Mouse (Mus musculus): ENCODE data around the gene Lst1. TPM values are rescaled to one million over a fixed set of nuclear protein-coding genes. Genes with fewer than 3 reads are reported as not detected.
A peak's percentile ranks its signal among the peaks of the same experiment; 100 is the strongest.

Gene Lst1
- total and polyA plus RNA-seq, 3 experiments, result 7.1 to 391 (median 81.9) TPM

DNA sequence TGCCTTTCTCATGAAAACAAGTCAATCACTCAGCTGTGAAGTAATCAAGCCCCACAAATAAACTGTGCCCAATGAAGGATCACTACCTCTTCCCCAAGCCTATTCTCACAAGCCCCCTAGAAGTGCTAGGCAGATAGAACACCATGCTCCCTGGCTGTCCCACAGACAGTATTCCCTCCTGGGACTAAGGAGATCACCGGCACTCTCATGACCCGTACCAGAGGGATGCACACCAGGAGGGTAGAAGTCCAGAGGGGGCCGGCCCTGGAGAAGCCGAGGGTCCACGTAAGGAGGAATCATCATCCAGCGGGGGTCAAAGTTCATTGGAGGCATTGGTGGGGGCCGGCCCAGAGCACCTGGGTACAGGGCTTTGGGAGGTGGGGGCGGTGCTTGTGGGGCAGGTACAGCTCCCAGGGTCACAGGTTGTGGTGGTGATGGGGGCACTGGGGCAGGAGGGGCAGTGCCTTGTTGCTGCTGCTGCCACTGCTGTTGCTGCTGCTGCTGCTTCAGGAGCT lies 30.5 kb downstream of the Lst1 start:
- H3K9me3 ChIP-seq (replicated peaks), result no peaks in the 10 kb centered on the region
- no peak overlapping the region for H3K4me3 ChIP-seq (ENCODE audit: low read depth, low read length)
- DNase-seq (ENCODE audit: low spot score), result no peak
- no peaks in the 10 kb centered on the region for H3K27me3 ChIP-seq (ENCODE audit: insufficient read depth, low read length)
- ATAC-seq (ENCODE audit: extremely low read depth, insufficient number of reproducible peaks, low FRiP score, poor library complexity, severe bottlenecking), result no peak
- peaks cover 100% of the 10 kb centered on the region for H3K36me3 ChIP-seq (replicated peaks)
- TF ChIP-seq GATA1 (IDR thresholded peaks at IDR 0.05; ENCODE audit: borderline replicate concordance, low read length) (no peak), TAL1 (conservative IDR thresholded peaks at IDR 0.05; ENCODE audit: low read depth, low read length) (no peak), POLR2AphosphoS5 (IDR thresholded peaks at IDR 0.05; ENCODE audit: insufficient replicate concordance, low read depth, low read length) (no peak), GATA2 (IDR thresholded peaks at IDR 0.05; ENCODE audit: borderline replicate concordance, low read depth, low read length) (no peak), CTCF (IDR thresholded peaks at IDR 0.05; ENCODE audit: low read depth, low read length) (no peak)
- peaks cover 75% of the 10 kb centered on the region for H3K4me1 ChIP-seq (ENCODE audit: insufficient read depth, low read depth, low read length)

DNA sequence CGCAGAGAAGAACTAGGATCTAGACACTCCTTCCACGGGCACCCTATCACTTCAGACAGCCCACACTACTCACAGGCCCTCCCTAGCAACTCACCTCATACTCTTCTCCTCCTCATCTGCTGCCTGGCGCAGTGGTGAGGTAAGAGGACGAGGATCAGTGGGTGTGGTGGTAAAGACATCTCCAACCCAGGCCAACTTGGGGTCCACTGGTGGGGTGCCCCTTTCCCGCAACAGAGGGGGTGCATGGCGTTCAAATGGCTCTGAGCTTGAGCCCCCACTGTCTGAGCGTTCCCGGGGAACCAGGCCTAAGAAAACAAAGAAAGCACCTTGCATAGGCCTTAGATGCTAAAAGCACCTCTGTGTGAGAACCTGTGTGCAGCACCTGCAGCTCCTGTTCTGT lies 31.0 kb downstream of the Lst1 start:
- DNase-seq (ENCODE audit: low spot score) (no peak), ATAC-seq (ENCODE audit: extremely low read depth, insufficient number of reproducible peaks, low FRiP score, poor library complexity, severe bottlenecking) (no peak)
- TF ChIP-seq TAL1 (conservative IDR thresholded peaks at IDR 0.05; ENCODE audit: low read depth, low read length), result no peak
- no peak for TF ChIP-seq POLR2AphosphoS5 (IDR thresholded peaks at IDR 0.05; ENCODE audit: insufficient replicate concordance, low read depth, low read length)
- no peak for TF ChIP-seq GATA2 (IDR thresholded peaks at IDR 0.05; ENCODE audit: borderline replicate concordance, low read depth, low read length)
- TF ChIP-seq GATA1 (IDR thresholded peaks at IDR 0.05; ENCODE audit: borderline replicate concordance, low read length), result no peak
- no peak for TF ChIP-seq CTCF (IDR thresholded peaks at IDR 0.05; ENCODE audit: low read depth, low read length)
- Histone ChIP-seq H3K27me3 (ENCODE audit: insufficient read depth, low read length) (no peaks in the 10 kb centered on the region), H3K36me3 (replicated peaks) (peaks cover 100% of the 10 kb centered on the region), H3K4me1 (ENCODE audit: insufficient read depth, low read depth, low read length) (peaks cover 70% of the 10 kb centered on the region), H3K4me3 (ENCODE audit: low read depth, low read length) (no peak overlapping the region), H3K9me3 (replicated peaks) (no peaks in the 10 kb centered on the region)

DNA sequence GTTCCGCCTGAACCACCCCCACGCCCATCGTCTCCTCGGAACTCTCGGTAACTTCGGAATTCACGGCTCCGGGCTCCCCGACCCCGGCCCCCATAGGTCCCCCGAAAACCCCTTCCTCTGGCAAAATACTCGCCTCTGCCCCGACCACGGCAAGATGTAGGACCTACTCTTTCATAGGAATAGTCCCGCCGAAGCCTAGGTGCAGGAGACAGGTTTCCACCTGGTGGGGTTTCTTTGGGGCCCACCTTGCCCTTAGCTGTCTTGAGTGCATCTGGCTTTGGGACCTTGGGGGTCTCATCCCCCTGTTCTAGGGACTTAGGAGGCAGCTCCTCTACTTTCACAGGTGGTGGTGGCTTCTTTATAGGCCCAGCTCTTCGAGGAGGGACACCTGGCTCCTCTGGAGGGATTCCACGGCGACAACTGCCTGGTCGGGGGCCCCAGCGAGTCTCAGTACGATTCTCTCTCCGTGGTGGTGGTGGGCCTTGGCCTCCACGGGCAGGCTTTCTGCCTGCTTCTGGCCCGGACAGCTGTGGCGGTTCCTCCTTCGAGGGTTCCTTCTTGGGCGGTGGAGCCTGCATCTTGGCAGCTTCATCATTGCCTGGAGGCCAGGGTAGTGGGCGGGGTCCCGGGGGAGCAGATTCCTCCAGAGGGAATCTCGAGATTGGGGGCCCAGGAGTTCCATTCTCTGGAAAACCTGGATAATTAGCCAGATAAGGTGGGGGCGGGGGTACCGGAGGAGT lies 31.6 kb downstream of the Lst1 start:
- Histone ChIP-seq H3K4me1 (ENCODE audit: insufficient read depth, low read depth, low read length) (peaks cover 66% of the 10 kb centered on the region), H3K9me3 (replicated peaks) (no peaks in the 10 kb centered on the region), H3K27me3 (ENCODE audit: insufficient read depth, low read length) (no peaks in the 10 kb centered on the region), H3K4me3 (ENCODE audit: low read depth, low read length) (no peak overlapping the region; the same call in 1 of the 2 replicates), H3K36me3 (replicated peaks) (peaks cover 99% of the 10 kb centered on the region)
- no peak for ATAC-seq (ENCODE audit: extremely low read depth, insufficient number of reproducible peaks, low FRiP score, poor library complexity, severe bottlenecking)
- no peak for DNase-seq (ENCODE audit: low spot score)
- TF ChIP-seq POLR2AphosphoS5 (IDR thresholded peaks at IDR 0.05; ENCODE audit: insufficient replicate concordance, low read depth, low read length) (no peak), TAL1 (conservative IDR thresholded peaks at IDR 0.05; ENCODE audit: low read depth, low read length) (no peak), GATA2 (IDR thresholded peaks at IDR 0.05; ENCODE audit: borderline replicate concordance, low read depth, low read length) (no peak), GATA1 (IDR thresholded peaks at IDR 0.05; ENCODE audit: borderline replicate concordance, low read length) (no peak)

DNA sequence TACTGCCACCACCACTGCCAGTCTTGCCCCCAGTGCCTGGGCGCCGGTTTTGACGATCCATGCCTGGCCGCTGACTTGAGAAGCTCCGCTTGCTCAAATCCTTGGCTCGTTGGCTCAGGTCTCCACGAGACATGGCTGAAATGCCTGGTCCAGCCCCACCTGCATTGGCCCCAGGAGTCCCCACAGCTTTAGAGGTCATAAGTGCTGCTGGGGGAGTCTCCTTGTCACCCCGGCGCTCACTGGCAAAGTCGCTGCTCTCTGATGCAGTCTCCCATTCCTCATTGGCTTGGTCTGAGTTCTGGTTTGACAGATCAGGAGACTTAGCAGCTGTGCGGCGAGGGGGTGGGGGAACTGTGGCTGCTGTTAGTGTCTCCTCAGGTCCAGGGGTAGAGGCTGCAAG lies 32.8 kb downstream of the Lst1 start:
- DNase-seq (ENCODE audit: low spot score), result no peak
- Histone ChIP-seq H3K27me3 (ENCODE audit: insufficient read depth, low read length) (no peaks in the 10 kb centered on the region), H3K4me3 (ENCODE audit: low read depth, low read length) (0 out of 2 replicates have a peak overlapping the region, but pooled peaks have one; percentile 13), H3K36me3 (replicated peaks) (peaks cover 98% of the 10 kb centered on the region), H3K4me1 (ENCODE audit: insufficient read depth, low read depth, low read length) (peaks cover 55% of the 10 kb centered on the region), H3K9me3 (replicated peaks) (no peaks in the 10 kb centered on the region)
- ATAC-seq (ENCODE audit: extremely low read depth, insufficient number of reproducible peaks, low FRiP score, poor library complexity, severe bottlenecking), result no peak
- no peak for TF ChIP-seq GATA2 (IDR thresholded peaks at IDR 0.05; ENCODE audit: borderline replicate concordance, low read depth, low read length)
- no peak for TF ChIP-seq TAL1 (conservative IDR thresholded peaks at IDR 0.05; ENCODE audit: low read depth, low read length)
- no peak for TF ChIP-seq GATA1 (IDR thresholded peaks at IDR 0.05; ENCODE audit: borderline replicate concordance, low read length)
- TF ChIP-seq CTCF (IDR thresholded peaks at IDR 0.05; ENCODE audit: low read depth, low read length), result no peak
- TF ChIP-seq POLR2AphosphoS5 (IDR thresholded peaks at IDR 0.05; ENCODE audit: insufficient replicate concordance, low read depth, low read length), result no peak

- TF ChIP-seq CTCF (IDR thresholded peaks at IDR 0.05; ENCODE audit: low read depth, low read length), result no peak
- TF ChIP-seq POLR2AphosphoS5 (IDR thresholded peaks at IDR 0.05; ENCODE audit: insufficient replicate concordance, low read depth, low read length), result no peak
- no peak for TF ChIP-seq TAL1 (conservative IDR thresholded peaks at IDR 0.05; ENCODE audit: low read depth, low read length)
- TF ChIP-seq GATA1 (IDR thresholded peaks at IDR 0.05; ENCODE audit: borderline replicate concordance, low read length), result no peak
- no peak for TF ChIP-seq GATA2 (IDR thresholded peaks at IDR 0.05; ENCODE audit: borderline replicate concordance, low read depth, low read length)
- ATAC-seq (ENCODE audit: extremely low read depth, insufficient number of reproducible peaks, low FRiP score, poor library complexity, severe bottlenecking) (no peak), DNase-seq (ENCODE audit: low spot score) (no peak)
- Histone ChIP-seq H3K36me3 (replicated peaks) (peaks cover 98% of the 10 kb centered on the region), H3K9me3 (replicated peaks) (no peaks in the 10 kb centered on the region), H3K4me1 (ENCODE audit: insufficient read depth, low read depth, low read length) (peaks cover 52% of the 10 kb centered on the region), H3K4me3 (ENCODE audit: low read depth, low read length) (no peak overlapping the region), H3K27me3 (ENCODE audit: insufficient read depth, low read length) (no peaks in the 10 kb centered on the region)
Observed at GRCm38 (mm10) chr17:35154616-35155015, 33.6 kb downstream of the Lst1 start.

- H3K4me1 ChIP-seq (ENCODE audit: insufficient read depth, low read depth, low read length), result peaks cover 47% of the 10 kb centered on the region
- DNase-seq (ENCODE audit: low spot score) (no peak), ATAC-seq (ENCODE audit: extremely low read depth, insufficient number of reproducible peaks, low FRiP score, poor library complexity, severe bottlenecking) (no peak)
- no peaks in the 10 kb centered on the region for H3K9me3 ChIP-seq (replicated peaks)
- no peak overlapping the region for H3K4me3 ChIP-seq (ENCODE audit: low read depth, low read length)
- no peak for TF ChIP-seq CTCF (IDR thresholded peaks at IDR 0.05; ENCODE audit: low read depth, low read length)
- no peak for TF ChIP-seq TAL1 (conservative IDR thresholded peaks at IDR 0.05; ENCODE audit: low read depth, low read length)
- no peak for TF ChIP-seq GATA1 (IDR thresholded peaks at IDR 0.05; ENCODE audit: borderline replicate concordance, low read length)
- H3K36me3 ChIP-seq (replicated peaks), result peaks cover 98% of the 10 kb centered on the region
- H3K27me3 ChIP-seq (ENCODE audit: insufficient read depth, low read length), result no peaks in the 10 kb centered on the region
Observed at GRCm38 (mm10) chr17:35153931-35154330, 34.3 kb downstream of the Lst1 start.

All from G1E (cell line).